Mouse (Mus musculus): ENCODE results near the gene Edaradd. TPM values are rescaled to one million over a fixed set of nuclear protein-coding genes. Genes with fewer than 3 reads are reported as not detected.
A peak's percentile ranks its signal among the peaks of the same experiment; 100 is the strongest.

Edaradd gene
- polyA plus RNA-seq, 1 experiment from 2014 or later = 3.2 TPM

DNA sequence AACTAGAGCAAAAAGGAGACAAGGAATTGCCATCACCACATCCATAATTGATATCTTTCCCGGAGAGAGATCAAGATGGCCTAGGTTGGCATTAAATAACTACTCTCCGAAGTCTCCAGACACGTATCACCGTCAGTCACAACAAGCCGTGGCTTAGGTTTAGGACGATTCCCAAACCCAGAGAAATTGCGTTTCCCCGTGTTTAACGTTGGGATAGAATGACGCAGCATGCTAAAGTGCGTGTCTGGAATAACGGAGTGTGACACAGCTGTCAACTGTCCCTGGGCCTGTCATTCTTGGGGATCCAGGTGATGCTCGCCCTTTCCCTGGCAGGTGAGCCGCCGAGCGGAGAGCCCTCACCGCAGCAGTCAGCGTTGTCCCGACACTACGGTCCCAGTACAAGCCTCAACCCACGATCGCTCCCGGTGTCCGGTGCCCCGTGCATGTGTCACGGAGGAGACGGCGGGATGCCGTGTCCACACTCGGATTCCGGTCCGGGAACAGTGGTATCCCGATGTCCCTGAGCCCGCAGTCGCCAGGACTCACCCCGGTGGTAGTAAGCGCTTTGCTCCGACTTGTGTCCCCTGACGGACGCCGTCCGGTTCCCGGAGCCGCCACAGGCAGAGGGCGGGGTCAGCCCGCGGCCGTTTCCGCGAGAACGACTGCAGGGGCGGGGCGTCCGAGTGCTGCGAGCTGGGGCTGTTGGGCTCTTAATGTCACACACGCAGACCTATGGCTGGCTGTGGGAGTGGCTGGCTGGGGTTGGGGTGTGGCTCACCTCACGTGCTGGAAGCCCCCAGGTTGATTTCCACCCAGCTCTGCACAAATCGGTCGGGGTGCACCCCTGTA lies 59.1 kb downstream of the Edaradd start:
- peaks cover 3% of the 10 kb centered on the region; the same call in 1 of the 2 replicates for H3K4me1 ChIP-seq (ENCODE audit: control insufficient read depth, insufficient read depth, low read length)
- ATAC-seq (ENCODE audit: insufficient number of reproducible peaks, insufficient read depth, low FRiP score, low read depth) = peak; percentile 97
- peak overlapping the region; percentile 55; the same call in 1 of the 2 replicates for H3K27ac ChIP-seq (ENCODE audit: low read length)
- peak overlapping the region; percentile 86 for H3K9ac ChIP-seq (replicated peaks; ENCODE audit: low read depth, low read length)
- WGBS = under 1% methylated on average over 59 of the region's 59 CpGs
- H3K4me3 ChIP-seq (ENCODE audit: low read depth, low read length) = peak overlapping the region; percentile 81
- peak overlapping the region; percentile 79 for H3K4me2 ChIP-seq (replicated peaks; ENCODE audit: low read depth, low read length)
- H3K9me3 ChIP-seq (ENCODE audit: control insufficient read depth, low read depth, low read length) = no peaks in the 10 kb centered on the region
- peaks cover 6% of the 10 kb centered on the region; the same call in 1 of the 2 replicates for H3K36me3 ChIP-seq (ENCODE audit: control insufficient read depth, insufficient read depth, low read length)
- no peaks in the 10 kb centered on the region for H3K27me3 ChIP-seq (ENCODE audit: control insufficient read depth, insufficient read depth, low read length)

DNA sequence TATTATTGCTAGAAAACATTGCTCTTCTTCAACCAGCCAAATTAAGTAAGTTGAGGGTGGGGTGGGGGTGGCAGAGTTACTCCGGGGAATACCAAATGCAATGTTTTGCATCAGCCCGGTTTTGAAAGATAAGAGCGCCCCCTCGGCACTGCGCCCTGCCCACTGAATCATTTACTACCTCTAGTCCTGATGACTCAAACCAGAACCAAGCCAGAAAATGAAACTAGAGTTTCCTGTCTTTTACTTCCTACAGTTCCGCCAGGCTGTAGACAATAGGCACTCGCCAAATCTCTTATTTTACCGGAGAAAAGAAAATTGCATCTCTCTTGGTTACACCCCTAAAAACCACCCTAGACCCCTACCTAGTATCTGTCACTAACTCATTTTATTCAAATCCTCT lies 59.8 kb downstream of the Edaradd start:
- peak overlapping the region; percentile 79 for H3K4me2 ChIP-seq (replicated peaks; ENCODE audit: low read depth, low read length)
- H3K4me3 ChIP-seq (ENCODE audit: low read depth, low read length) = peak overlapping the region; percentile 81
- peaks cover 6% of the 10 kb centered on the region; the same call in 1 of the 2 replicates for H3K36me3 ChIP-seq (ENCODE audit: control insufficient read depth, insufficient read depth, low read length)
- H3K9ac ChIP-seq (replicated peaks; ENCODE audit: low read depth, low read length) = peak overlapping the region; percentile 86
- H3K4me1 ChIP-seq (ENCODE audit: control insufficient read depth, insufficient read depth, low read length) = peaks cover 3% of the 10 kb centered on the region; the same call in 1 of the 2 replicates
- H3K27me3 ChIP-seq (ENCODE audit: control insufficient read depth, insufficient read depth, low read length) = no peaks in the 10 kb centered on the region
- peak overlapping the region; percentile 55; the same call in 1 of the 2 replicates for H3K27ac ChIP-seq (ENCODE audit: low read length)
- H3K9me3 ChIP-seq (ENCODE audit: control insufficient read depth, low read depth, low read length) = no peaks in the 10 kb centered on the region
- 3% methylated on average over 8 of the region's 8 CpGs for WGBS
- ATAC-seq (ENCODE audit: insufficient number of reproducible peaks, insufficient read depth, low FRiP score, low read depth) = no peak

DNA sequence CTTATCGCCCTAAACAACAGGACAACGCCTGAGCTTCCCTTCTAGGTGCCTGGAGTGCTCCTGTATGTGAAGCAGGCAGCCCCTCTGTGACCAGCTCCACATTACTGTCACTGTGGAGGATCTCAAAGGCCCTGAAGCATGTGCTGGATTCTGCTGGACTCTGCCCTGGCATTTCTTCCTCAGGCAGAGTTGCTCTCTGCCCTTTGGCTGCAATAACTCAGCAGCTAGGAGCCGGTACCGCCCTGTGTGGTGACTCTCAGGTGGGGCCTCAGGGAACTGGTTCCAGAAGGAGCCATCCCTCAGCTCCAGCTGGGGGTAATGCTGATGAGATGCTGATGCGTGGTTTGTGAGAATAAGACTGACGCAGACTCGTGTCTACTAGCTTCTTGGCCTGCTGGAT lies 63.5 kb downstream of the Edaradd start:
- H3K27ac ChIP-seq (ENCODE audit: low read length) = no peak overlapping the region
- H3K9me3 ChIP-seq (ENCODE audit: control insufficient read depth, low read depth, low read length) = no peaks in the 10 kb centered on the region
- no peak for ATAC-seq (ENCODE audit: insufficient number of reproducible peaks, insufficient read depth, low FRiP score, low read depth)
- 68% methylated on average over 7 of the region's 7 CpGs for WGBS
- no peak overlapping the region for H3K9ac ChIP-seq (replicated peaks; ENCODE audit: low read depth, low read length)
- no peaks in the 10 kb centered on the region for H3K27me3 ChIP-seq (ENCODE audit: control insufficient read depth, insufficient read depth, low read length)
- peaks cover 14% of the 10 kb centered on the region; the same call in 1 of the 2 replicates for H3K36me3 ChIP-seq (ENCODE audit: control insufficient read depth, insufficient read depth, low read length)
- H3K4me3 ChIP-seq (ENCODE audit: low read depth, low read length) = no peak overlapping the region
- no peak overlapping the region for H3K4me2 ChIP-seq (replicated peaks; ENCODE audit: low read depth, low read length)
- 0 out of 2 replicates have a peak, but pooled peaks cover 3% of the 10 kb centered on the region for H3K4me1 ChIP-seq (ENCODE audit: control insufficient read depth, insufficient read depth, low read length)

DNA sequence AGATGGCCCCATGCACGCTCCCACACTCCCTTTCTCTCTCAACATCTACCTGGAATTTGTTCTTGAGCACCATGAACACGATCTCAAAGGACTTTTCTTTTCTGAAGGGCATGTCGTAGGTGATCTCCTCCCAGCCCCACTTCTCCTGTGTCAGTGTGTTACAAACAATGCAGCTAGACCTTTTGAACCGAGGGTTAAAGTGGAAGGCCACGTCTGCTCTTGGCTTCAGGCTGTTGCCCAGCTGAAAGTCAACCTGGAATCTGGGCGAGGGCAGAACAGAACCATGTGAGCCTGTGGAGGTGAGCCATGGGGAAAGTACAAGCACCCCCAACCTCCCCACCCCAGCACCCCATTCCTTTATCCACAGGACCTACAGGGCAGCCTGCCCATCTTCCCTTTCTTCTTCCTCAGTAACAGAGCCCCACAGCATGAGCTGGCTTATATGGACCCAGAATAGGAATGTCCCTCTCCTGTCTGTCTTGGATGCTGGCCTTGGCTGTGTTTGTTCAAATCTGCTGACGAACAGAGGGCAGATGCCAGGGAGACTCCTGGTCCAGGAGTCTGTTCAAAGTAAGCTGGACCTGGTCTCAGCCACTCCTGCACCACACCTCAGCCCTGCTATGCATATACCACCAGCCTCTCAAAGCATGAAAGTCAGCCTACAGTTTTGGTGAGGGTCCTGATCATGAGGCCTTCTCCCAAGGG lies 65.4 kb downstream of the Edaradd start:
- H3K9ac ChIP-seq (replicated peaks; ENCODE audit: low read depth, low read length) = no peak overlapping the region
- no peaks in the 10 kb centered on the region for H3K9me3 ChIP-seq (ENCODE audit: control insufficient read depth, low read depth, low read length)
- peaks cover 14% of the 10 kb centered on the region; the same call in 1 of the 2 replicates for H3K36me3 ChIP-seq (ENCODE audit: control insufficient read depth, insufficient read depth, low read length)
- no peaks in the 10 kb centered on the region for H3K27me3 ChIP-seq (ENCODE audit: control insufficient read depth, insufficient read depth, low read length)
- no peak overlapping the region for H3K4me2 ChIP-seq (replicated peaks; ENCODE audit: low read depth, low read length)
- no peak overlapping the region for H3K4me3 ChIP-seq (ENCODE audit: low read depth, low read length)
- H3K4me1 ChIP-seq (ENCODE audit: control insufficient read depth, insufficient read depth, low read length) = 0 out of 2 replicates have a peak, but pooled peaks cover 1% of the 10 kb centered on the region
- WGBS = 79% methylated on average over 7 of the region's 7 CpGs
- no peak overlapping the region for H3K27ac ChIP-seq (ENCODE audit: low read length)
- no peak for ATAC-seq (ENCODE audit: insufficient number of reproducible peaks, insufficient read depth, low FRiP score, low read depth)

DNA sequence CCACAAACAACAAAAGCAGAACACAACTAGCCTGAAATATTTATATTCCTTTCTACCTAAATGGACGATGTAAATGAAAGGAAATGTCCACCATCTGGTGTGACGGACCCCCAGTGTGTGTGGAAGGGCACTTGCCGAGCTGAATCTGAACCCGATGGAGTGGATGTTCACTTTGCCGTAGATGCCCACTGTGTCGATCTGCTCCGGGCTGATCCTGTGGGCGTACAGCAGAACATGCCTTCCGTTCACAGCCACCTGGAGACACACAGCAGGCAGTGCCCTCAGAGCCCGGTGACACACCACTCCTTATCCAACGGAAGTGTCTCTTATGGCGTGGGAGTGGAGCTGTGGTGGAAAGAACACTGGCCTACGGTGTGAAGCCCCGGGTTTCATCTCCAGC lies 67.1 kb downstream of the Edaradd start:
- ATAC-seq (ENCODE audit: insufficient number of reproducible peaks, insufficient read depth, low FRiP score, low read depth) = no peak
- Histone ChIP-seq H3K36me3 (ENCODE audit: control insufficient read depth, insufficient read depth, low read length) (peaks cover 14% of the 10 kb centered on the region; the same call in 1 of the 2 replicates), H3K27ac (ENCODE audit: low read length) (no peak overlapping the region), H3K9ac (replicated peaks; ENCODE audit: low read depth, low read length) (no peak overlapping the region), H3K9me3 (ENCODE audit: control insufficient read depth, low read depth, low read length) (no peaks in the 10 kb centered on the region), H3K4me3 (ENCODE audit: low read depth, low read length) (no peak overlapping the region), H3K4me1 (ENCODE audit: control insufficient read depth, insufficient read depth, low read length) (no peaks in the 10 kb centered on the region), H3K27me3 (ENCODE audit: control insufficient read depth, insufficient read depth, low read length) (no peaks in the 10 kb centered on the region), H3K4me2 (replicated peaks; ENCODE audit: low read depth, low read length) (no peak overlapping the region)
- 90% methylated on average over 14 of the region's 14 CpGs for WGBS

DNA sequence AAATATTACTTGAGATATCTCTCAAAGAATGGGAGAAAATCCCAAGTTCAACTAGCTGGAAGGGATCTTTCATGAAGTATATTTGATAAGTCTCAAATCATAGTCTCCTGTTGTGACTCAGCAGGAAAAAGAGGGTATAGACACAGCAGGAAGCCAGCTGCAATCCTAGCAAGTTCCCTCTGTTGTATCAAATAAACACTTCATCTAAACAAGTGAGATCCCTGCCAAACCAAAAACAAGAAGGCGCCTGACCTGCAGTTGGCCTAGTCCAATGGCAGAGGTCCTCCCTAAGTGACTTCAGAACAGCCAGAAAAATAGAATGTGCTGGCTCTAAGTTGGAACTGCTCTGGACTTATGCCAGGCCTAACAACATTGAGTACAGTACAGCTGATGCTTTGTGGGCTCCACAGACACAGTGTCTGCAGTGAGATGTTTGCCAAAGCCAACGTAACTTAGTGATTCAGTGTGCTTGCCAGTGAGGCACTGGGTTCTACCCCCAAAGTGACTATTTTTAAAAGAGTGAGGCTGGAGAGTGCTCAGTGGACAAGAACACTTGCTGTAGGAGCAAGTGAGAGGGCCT lies 78.1 kb downstream of the Edaradd start:
- Histone ChIP-seq H3K27ac (ENCODE audit: low read length) (no peak overlapping the region), H3K4me1 (ENCODE audit: control insufficient read depth, insufficient read depth, low read length) (no peaks in the 10 kb centered on the region), H3K9me3 (ENCODE audit: control insufficient read depth, low read depth, low read length) (no peaks in the 10 kb centered on the region), H3K9ac (replicated peaks; ENCODE audit: low read depth, low read length) (no peak overlapping the region), H3K36me3 (ENCODE audit: control insufficient read depth, insufficient read depth, low read length) (peaks cover 34% of the 10 kb centered on the region), H3K27me3 (ENCODE audit: control insufficient read depth, insufficient read depth, low read length) (no peaks in the 10 kb centered on the region), H3K4me3 (ENCODE audit: low read depth, low read length) (no peak overlapping the region), H3K4me2 (replicated peaks; ENCODE audit: low read depth, low read length) (no peak overlapping the region)
- ATAC-seq (ENCODE audit: insufficient number of reproducible peaks, insufficient read depth, low FRiP score, low read depth) = no peak
- 69% methylated on average over 2 of the region's 2 CpGs for WGBS

DNA sequence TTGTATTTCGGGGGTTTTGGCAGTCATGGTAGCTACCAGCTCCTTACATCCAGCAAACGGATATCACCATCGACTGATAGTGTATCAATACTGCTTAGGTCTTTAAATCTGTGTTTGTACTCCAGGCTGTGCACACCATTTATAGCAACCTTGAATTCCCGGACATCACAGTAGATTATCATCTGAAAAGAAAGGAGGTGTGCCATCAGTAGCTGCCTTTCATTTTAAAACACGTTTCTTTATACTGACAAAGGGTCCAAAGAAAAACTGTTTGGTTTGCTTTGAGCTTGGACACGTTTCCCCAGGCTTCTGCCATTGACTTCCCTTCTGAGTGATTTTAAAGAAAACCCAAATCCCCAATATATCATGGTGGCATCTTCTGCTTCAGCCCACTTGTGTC lies 79.4 kb downstream of the Edaradd start:
- Histone ChIP-seq H3K9me3 (ENCODE audit: control insufficient read depth, low read depth, low read length) (no peaks in the 10 kb centered on the region), H3K27me3 (ENCODE audit: control insufficient read depth, insufficient read depth, low read length) (no peaks in the 10 kb centered on the region)
- 85% methylated on average over 6 of the region's 6 CpGs for WGBS

DNA sequence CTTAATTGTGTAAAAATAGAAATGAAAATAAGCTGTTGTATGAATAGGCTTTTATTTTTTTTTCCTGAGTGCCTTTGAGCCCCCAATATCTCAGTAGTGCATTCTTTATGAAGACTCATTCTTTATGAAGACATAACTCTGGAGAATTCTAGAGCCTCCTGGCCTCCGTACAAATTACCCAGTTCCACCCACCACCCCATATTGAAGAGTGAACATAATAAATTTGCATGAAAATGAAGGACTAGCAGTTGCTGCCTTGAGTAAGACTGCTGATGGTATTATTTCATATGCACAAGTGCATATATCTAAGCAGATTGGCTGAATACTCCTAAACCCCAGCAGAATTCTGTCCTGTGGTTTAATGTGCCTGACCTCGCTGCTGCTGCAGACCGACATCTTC lies 80.7 kb downstream of the Edaradd start:
- 92% methylated on average over 3 of the region's 3 CpGs for WGBS
- Histone ChIP-seq H3K27me3 (ENCODE audit: control insufficient read depth, insufficient read depth, low read length) (no peaks in the 10 kb centered on the region), H3K36me3 (ENCODE audit: control insufficient read depth, insufficient read depth, low read length) (peaks cover 49% of the 10 kb centered on the region), H3K4me3 (ENCODE audit: low read depth, low read length) (no peak overlapping the region), H3K9me3 (ENCODE audit: control insufficient read depth, low read depth, low read length) (no peaks in the 10 kb centered on the region), H3K27ac (ENCODE audit: low read length) (no peak overlapping the region), H3K9ac (replicated peaks; ENCODE audit: low read depth, low read length) (no peak overlapping the region), H3K4me1 (ENCODE audit: control insufficient read depth, insufficient read depth, low read length) (no peaks in the 10 kb centered on the region), H3K4me2 (replicated peaks; ENCODE audit: low read depth, low read length) (no peak overlapping the region)
- no peak for ATAC-seq (ENCODE audit: insufficient number of reproducible peaks, insufficient read depth, low FRiP score, low read depth)

More for the DNA sequence above, 79.4 kb downstream of the Edaradd start:
- H3K4me2 ChIP-seq (replicated peaks; ENCODE audit: low read depth, low read length) = no peak overlapping the region
- no peak for ATAC-seq (ENCODE audit: insufficient number of reproducible peaks, insufficient read depth, low FRiP score, low read depth)
- H3K9ac ChIP-seq (replicated peaks; ENCODE audit: low read depth, low read length) = no peak overlapping the region
- H3K4me3 ChIP-seq (ENCODE audit: low read depth, low read length) = no peak overlapping the region
- H3K27ac ChIP-seq (ENCODE audit: low read length) = no peak overlapping the region
- H3K36me3 ChIP-seq (ENCODE audit: control insufficient read depth, insufficient read depth, low read length) = peaks cover 38% of the 10 kb centered on the region
- no peaks in the 10 kb centered on the region for H3K4me1 ChIP-seq (ENCODE audit: control insufficient read depth, insufficient read depth, low read length)

All from stomach, embryonic 14.5 days (tissue).